Mouse (Mus musculus) right cerebral cortex, postnatal 4 days (tissue): Measurements from ENCODE around the gene Ctnnb1.
"Not testable (repeated sequence)": the region's sequence is repeated elsewhere in the genome, so short reads cannot be mapped to it uniquely, and the experiment has no call there.

Experiments
- DNase-seq: peaks from one replicate; pipeline ENCODE4 v3.0.0-alpha.2; 2022

Gene Ctnnb1

DNA sequence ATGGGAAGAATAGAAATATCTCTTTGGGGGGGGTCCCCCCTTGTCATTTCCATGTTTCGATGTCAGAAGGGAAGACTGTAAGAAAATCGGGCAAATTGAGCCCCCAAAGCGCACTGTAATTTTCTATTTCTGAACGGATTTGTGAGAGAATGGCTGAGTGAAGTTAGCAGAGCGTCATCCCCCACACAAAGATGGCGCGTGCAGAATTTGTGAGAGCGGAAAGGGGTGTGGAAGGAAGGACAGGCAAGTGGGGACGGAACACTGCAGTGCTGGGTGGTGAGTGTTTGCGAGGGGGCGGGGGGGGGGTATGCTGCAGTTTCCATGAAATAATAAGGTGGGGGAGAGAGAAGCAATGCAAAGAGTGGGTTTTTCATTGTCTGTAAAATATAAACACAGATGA, at the start of gene Ctnnb1:
Gene Ctnnb1, plus strand, starts transcription at position 136 of the 400 bp plus-strand sequence.
- DNase-seq: no peak

DNA sequence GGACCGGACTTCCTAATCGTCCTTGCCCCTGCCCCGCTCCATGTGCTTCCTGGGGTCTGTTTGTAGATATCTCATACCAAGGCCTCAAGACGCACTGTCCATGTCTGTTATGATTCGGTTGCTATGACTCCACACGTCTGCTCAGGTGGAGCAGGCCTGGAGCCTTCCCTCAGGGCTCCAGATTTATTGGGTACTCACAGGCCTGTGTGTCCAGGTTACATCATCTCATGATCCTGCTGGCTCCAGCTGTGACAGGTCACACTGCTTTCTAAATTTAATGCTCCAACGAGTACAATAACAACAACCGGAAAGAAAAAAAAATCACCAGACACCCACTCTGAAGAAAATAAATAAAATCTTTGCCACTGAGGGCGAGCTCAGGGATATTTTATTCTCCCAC, 48.7 kb upstream of the Ctnnb1 start:
- DNase-seq: no peak

DNA sequence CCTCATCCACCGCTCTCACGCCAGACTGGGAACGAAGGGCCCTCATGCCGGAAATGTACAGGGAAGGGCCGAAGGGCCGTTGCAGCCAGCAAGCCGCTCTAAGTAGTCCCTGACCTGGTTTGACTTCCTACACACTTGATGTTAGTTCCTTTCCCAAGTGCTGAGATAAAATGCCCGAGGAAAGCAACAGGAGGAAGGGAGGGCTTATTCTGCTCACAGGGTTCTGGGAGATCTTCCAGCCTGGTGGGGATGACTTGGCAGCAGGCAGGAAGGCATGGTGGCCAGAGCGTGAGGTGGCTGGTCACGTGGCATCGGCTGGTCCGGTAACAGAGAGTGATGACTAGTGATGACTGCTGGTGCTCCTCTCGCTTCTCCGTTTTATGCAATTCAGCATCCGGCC, 47.9 kb upstream of the Ctnnb1 start:
- no peak for DNase-seq

DNA sequence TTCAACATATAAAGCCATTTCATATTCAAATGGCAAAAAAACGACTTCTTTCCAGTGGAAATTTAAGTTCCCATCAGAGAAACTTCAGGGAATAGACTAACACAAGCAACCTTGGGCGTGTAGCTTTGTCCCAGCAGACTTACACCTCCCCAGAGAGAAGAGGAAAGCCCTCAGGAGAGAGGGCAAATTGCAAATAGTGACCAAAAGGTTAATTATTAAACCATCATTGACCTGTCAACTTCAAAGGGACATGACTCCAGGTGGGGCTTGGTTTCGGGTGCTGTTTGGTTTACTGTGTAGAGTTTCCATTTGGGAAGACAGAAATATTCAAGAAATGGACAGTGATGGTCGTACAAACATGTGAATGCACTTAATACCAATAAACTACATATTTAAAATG, 47.2 kb upstream of the Ctnnb1 start:
- DNase-seq: no peak

DNA sequence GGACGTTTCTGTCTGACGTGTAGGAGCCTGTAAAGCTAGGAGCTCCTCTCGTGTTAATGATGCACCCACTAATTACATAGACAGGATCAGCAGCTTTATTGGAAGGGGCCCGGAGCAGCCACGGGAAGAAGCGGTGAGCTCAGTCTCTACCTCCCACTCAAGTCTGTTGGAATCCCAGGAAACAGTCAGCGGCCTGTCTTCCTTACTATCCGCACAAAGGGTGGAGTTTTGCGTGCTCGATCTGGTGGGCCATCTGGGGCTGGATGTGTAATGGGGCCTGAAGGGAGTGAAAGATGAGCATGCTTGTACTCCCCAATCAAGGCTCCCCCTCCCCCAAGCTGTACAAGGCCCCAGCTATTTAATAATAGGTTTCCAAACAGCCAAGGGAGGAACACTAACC, 44.3 kb upstream of the Ctnnb1 start:
- DNase-seq: no peak

DNA sequence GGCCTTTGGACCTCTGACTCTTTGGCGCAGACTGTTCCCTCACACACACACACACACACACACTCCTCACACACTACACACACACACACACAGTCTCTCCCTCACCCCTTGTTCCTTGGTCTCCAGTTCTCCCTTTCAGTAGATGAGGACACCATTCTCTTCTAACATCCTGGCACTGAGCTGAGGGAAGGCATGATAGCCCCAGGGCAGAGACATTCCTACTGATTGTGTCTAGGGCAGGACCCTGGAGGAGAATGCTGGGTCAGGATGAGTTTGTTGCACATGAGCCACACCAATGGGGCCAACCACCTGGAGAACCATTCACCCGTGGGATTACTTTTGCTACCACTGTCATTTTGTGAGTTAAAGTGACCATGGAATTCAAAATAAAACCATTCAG, 41.4 kb upstream of the Ctnnb1 start:
- no peak for DNase-seq

DNA sequence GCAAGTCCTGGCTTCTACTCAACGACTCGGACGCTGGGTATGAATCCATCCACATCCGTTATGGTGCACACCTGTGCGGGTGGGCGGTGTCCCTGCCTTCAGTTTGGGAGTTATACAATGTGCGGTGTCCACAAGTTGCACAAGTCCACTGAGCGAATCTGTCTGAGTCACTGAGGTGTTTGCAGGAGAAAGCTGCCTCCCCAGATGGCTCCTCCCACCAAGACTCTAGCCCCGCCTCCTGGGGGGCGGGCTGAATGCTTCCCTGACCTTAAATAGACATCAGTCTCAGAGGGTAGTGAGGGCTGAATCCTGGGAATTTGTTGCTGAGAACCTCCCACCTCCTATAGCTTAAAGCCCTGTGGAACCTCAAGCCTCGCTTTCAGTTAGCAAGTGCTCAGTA, 35.6 kb upstream of the Ctnnb1 start:
- DNase-seq: no peak

DNA sequence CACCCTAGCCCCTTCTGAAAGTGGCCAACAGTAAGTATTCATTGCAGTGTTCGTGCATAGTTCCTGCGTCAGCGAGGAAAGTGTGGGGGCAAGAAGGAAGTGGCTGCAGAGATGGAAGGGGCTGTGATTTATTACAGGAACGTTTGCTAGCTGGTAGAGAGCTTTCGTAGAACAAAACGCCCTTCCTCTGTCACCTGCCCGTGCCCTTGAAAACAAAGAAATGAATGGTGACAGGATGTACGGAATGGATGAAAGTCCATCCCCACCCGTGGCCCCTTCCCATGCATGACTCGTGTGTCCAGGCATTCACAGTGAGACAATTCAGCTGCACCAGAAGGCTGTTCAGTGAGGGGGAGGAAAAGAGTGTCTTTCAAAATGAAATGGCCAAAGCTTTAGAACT, 35.0 kb upstream of the Ctnnb1 start:
- no peak for DNase-seq

DNA sequence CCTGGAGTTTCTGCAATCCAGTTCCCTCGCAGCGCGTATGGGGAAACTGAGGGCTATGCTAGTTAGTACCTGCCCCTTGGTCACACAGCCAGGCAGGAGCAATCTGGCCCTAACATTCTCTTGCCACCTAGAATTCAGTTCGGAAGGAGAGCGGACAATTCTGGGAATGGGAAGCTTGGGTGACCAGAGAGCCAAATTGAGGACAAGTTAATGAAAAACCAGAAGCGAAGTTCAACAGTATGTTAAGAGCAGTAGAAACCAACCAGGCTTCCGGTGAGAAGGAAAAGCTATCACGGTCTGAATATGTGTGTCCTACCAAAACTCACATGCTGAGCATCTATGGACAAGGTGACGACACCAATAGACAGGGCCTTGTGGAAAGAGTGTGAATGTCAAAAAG, 34.6 kb upstream of the Ctnnb1 start:
- DNase-seq: no peak

DNA sequence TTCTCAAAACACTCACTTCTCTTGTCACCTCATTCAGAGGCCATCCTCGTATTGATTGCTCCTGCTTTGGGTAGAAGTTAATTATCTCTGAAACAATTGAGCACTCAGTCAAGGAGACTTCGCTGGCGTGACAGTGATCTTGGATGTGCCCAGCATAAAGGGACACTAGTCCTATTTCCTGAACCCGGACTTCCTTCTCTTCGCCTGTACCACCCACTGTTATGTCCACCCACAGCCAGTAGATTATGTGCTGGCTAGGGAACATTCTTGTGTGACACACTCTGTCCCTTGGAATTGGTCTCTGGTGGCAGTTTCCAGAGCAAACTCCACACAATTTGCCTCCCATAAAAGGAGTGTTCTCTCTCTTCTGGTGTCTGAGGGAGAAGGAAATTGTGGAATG, 32.5 kb upstream of the Ctnnb1 start:
- no peak for DNase-seq

DNA sequence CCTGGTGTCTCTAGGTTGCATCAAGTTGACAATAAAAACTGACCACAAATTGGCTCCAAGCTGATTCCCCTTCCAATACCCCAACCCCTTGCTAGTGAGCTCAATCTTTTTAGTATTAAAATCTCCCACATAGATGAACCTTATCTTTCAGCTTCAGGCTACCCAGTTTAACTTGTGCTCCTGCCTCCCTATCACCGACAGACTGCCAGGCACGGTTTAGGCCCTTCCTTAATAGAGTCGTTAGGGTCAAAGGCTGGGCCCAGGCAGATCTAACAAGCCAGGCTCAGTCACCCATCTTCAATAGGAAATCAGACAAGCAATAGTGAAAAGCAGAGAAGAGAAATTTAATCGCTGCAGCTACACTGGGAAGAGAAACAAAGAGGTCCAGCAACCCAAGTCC, 31.7 kb upstream of the Ctnnb1 start:
- no peak for DNase-seq

DNA sequence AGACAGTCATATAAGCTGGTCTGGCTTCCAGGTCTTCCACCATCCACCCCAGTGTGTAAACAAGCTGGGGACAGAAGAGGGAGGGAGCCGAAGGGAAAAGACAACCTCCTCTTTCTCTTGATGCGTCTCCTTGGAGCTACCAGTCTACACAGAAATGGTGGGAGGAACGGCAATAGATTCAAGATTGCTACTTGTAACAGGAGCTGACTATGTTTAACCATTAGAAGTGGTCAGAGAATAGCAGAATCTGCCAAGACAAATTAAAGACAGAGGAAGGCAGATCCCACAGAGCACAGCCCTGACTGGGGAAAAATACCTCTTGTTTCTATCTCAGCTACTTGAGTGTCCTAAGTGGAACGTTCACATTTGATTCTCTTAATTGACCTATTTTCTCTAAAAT, 29.2 kb upstream of the Ctnnb1 start:
- no peak for DNase-seq

DNA sequence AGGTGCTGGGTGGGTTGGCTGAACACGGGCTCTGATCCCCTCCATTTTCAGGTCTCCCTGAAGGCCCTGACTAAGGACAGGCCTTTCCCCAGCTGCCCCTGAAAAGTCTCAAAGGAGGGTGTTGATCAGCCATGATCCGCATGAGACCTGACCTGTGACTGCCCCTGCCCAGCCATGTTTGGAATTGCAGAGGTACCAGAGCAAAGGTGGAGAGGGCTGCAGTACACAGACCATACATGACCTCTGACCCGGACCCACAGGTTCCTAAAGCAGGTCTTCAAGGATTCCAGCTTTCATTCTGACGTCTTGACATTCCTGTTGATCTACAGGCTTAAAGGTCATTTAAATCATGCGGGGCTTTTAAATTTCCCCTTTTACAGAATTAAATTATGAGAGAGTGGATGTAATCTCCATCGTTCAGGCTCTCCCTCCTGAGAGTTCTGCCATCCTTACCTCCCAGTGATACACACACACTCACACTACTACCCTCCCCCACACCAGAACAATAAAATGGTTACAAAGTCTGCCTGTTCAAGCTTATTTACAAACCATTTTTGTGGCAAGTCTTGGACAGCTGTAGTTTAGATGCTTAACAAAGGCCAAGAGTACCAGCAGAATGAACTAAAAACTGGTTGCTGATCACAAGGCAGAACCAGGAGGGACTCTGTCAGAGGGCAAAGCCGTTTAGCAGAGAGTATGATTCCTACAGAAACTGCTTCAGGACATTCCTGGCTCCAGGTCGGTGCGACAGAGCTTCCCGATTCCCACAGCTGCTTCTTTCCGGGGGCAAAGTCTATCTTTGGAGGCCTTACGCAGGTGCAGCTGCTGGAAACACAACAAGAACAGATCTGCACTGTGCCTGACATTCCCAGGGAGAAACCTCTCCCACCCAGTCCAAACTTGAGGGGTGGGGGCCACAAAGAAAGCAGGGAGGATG, 28.4 kb upstream of the Ctnnb1 start:
- no peak for DNase-seq

DNA sequence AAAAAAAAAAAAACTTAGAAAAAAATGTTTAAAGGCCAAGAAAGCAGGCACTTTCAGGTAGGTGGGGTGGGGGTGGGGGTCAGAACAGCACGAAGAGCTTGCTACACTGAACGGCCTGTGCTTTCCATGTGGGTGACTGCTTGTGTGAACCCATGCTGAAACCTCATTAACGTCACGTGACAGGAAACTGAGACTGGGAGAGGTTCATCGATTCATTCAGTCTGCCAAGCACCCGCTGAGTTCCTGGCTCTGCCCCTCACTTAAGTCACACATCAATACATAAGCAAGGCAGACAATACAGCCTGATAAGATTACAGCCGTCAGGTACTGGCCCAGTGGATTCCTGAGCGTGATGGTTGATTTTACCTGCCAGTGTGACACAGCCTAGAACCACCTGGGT, 26.5 kb upstream of the Ctnnb1 start:
- DNase-seq: no peak

DNA sequence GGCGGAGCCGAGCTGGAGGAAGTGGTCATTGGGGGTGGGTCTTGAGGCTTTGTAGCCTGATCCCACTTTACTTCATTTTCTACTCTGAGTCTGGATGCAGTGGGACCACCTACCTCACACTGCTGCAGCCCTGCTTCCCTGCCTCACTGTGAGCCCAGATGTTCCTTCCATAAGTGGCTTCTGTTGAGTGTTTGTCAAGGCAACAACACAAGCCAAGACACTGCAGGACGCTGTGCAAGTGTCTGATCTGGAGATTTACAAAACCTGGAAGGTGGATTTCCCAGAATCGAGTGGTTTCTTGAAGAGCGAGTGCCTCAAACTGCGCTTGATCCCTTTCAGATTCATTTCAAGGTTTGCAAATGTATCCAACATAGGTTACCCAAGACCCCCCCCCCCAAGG, 20.6 kb upstream of the Ctnnb1 start:
- DNase-seq: no peak

DNA sequence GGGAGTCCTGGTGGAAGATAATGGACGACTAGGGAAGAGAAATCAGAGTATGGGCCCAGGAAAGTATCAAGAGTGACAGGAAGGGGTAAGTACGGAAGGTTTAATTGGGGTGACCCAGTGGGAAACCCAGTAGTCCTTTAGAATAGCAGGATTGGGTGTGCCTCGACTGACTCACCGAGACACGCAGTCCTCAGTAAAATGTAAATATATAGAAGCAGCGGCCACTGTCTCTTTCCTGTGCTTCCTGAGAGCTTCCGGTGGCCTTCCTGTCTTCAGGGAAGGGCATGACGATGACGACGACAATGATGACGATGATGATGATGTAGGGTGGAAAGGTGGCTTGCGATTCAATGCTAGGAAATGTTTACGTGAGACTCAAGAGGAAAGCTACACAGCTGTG, 15.9 kb upstream of the Ctnnb1 start:
- DNase-seq: no peak

DNA sequence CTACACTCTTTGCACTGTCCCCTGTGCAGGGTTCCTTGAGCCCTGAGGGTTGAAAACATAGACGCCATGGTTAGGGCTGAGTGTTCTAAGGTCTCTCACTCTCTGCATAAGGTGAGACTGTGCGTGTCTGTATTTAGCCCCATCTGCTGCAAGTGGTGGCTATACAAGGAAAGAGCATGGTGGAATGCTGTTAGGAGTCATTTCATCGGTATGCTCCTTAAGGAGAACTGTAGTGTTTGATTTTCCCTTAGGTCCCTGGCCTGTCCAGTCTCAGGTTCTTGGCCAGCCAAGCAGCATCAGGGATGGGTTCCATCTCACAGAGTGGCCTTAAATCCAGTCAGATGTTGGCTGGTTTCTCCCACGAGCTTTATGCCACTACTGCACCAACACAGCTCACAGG, 14.6 kb upstream of the Ctnnb1 start:
- no peak for DNase-seq

DNA sequence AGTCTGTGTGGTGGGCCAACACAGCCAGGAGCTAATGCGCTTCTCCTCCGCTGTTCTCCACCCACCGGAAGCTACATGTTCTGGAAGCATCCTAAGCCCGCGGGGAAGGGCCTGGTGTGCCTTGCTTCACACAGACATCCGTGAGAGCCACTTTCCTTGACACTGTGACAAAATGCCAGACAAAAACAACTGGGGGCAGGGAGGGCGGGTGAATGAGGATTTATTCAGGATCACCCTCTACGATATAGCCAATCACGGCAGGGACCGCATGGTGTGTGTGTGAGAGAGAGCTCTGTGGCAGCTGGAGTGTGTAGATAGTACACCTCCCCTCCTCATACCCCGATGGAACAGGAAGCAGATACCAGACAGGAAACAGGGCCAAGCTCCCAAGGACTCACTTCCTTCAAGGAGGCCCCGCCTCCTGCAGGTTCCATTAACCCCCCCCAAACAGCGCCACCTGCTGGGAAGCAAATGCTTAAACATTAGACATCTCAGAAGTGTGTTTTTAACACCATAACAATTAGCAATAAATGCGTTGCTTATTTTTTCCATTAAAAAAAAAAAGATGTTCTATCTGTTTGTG, 14.0 kb upstream of the Ctnnb1 start:
- DNase-seq: no peak

DNA sequence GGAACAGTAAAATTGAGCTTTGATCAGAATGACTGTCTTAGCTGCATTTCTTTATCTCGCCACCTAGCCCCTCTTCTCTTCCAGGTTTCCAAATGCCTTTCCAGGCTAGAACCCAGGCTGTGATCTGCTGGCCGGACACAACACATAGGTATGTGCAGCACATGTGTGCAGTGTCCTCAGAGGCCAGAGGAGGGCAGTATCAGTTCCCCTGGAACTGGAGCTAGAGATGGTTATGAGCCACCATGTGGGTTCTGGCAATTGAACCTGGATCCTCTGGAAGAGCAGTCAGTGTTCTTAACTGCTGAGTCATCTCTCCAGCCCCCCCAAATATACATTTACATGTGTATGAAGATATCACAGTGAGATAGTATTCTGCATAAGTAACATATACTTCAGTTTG, 11.4 kb upstream of the Ctnnb1 start:
- DNase-seq: not testable (repeated sequence)

DNA sequence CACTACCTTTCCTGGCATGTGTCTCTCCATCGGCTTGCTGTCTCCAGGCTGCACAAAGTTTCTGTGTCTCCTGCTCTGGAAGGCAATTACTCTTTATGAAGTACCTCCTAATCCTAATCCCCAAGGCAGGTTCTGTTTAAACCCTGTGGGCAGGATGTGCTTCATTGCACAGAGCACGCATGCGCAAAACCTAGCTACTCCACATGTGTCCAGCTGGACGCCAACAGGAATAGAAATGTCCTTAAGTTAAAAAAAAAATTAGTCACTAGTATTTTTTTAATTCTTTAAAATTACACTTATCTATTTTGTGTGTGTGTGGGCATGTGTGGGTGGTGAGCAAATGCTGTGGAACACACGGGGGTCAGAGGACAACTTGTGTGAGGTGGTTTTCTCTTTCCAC, 10.8 kb upstream of the Ctnnb1 start:
- no peak for DNase-seq

DNA sequence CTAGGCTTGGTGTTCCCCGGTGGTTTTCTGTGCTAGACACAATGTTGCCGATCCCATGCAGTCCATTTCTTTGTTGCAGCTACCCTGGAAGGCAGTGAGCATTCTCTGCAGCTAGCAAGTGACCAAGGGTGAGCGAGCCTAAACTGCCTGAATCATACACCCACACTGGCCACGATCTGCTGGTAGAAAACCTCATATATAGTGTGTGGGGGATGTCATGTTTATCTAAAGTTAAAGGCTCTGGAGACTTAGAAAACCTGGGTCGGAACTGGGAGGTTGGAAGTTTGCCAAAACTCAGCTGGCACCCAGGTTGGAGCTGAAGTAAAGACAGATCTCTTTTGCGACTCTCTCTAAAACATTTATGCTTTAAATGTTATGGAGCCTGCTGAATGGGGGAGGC, 10.4 kb upstream of the Ctnnb1 start:
- no peak for DNase-seq

DNA sequence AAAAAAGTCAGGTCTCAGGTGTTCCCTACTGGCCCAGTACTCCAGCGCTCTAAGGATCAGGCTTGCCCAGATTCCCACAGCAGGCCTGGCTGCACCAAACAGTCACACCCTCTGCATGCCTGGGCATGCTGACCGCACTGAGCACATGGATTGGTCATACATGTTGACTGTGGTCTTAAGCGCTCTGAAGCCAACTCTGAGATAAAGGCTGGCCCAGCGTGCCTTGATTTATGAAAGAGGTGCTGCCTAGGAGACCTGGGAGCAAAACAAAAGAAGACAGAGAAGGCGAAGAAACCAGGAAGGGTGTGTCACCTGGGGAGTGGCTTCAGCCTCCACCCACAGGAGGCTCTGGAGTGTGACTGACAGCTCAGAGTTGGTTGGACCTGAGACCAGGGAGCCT, 9.9 kb upstream of the Ctnnb1 start:
- DNase-seq: no peak

DNA sequence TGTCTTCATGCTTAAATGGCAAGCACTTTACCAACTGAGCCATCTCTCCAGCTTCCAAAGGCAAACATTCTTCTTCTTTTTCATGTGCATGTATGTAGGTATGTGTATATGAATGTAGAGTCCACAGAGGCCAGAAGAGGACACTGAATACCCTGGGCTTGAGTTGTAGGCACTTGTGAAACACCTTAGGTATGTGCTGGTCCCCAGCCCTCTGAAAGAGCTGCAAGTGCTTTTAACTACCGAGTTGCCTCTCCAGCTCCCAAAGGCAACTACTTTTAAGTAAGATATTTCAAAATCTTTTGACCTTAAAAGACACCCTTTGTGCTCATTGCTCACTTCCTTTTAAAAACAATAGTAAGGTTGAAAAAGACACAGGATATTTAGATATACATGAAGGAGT, 2.9 kb upstream of the Ctnnb1 start:
- no peak for DNase-seq

DNA sequence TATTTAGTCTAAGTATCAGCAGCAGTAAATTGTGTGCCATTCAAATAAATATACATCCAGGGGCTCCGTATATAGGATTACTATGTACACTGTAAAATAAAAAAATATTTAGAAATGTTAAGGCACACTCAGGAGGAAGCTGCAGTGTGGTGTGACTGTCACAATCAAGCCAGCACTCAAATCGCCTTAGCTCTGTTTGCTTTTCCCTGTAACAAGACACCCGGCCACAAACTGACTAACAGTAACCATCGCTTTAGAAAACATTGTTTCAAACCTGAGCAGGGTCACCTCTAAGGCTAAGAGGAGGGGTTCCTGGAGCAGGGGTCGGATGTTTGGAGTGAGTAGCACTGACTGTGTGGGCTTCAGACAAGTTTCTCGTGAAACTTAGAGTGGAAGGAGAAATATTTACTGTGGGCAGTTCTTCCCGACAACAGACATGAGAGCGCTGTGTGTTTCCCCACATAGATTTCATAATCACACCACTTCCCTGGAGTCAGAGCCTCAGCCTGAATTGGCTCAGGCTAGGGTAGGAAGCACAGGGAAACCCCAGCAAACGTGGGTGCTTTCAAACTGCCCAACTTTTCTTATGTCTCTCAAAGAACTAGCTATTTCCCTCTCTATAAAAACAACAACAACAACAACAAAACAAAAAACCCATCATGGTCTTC, 1.9 kb upstream of the Ctnnb1 start:
- DNase-seq: no peak
